Mouse (Mus musculus): ENCODE data around the gene Psen2.

Gene Psen2

GRCm38 (mm10) chr1:180248593-180249146 is 14.6 kb downstream of the Psen2 start:
- peak; percentile 29 for DNase-seq (ENCODE audit: low read depth)

DNA sequence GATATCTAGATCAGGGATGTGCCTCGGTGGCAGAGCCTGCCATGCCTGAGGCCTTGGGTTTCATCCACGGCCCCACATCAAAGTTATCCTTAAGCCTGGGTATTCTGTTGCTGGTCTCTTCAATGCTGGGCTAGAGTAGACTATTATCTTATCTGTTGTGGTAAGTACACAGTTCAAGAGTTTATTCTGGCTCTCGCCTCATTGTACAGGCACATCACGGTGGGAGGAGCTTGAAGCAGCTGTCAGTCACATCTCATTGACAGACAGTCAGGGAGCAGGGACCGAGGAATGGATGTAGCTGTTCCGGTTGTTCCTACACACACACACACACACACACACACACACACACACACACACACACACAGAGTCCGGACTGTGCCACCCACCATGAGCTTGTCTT is 15.3 kb downstream of the Psen2 start:
- no peak for DNase-seq (ENCODE audit: low read depth)

- no peak for DNase-seq (ENCODE audit: low read depth)
Measured at GRCm38 (mm10) chr1:180245741-180246507, 17.3 kb downstream of the Psen2 start.

GRCm38 (mm10) chr1:180231729-180232128 is 31.5 kb downstream of the Psen2 start:
- no peak for DNase-seq (ENCODE audit: low read depth)

GRCm38 (mm10) chr1:180230580-180230979 is 32.7 kb downstream of the Psen2 start:
- DNase-seq (ENCODE audit: low read depth), result peak; percentile 76

- DNase-seq (ENCODE audit: low read depth), result no peak
Measured at GRCm38 (mm10) chr1:180229906-180230305, 33.3 kb downstream of the Psen2 start.

DNA sequence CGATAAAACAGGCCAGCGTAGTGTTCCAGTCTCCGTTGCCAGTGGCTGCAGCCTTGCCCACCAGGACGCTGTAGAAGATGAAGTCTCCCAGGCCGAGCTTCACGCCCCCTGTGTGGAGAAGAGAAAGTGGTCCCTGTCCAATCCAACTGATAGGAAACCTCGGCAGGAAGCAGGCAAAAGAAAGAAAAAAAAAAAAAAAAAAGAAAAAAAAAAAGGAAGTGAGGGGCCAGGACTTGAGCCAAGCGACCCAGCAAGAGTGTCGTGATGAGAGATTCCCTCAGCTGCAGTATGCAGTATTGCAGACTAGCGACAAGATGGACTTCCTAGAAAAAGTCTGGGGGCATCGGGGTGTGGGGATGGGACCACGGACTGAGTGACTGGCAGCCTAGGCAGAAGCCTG is 34.4 kb downstream of the Psen2 start:
- DNase-seq (ENCODE audit: low read depth), result no peak

DNA sequence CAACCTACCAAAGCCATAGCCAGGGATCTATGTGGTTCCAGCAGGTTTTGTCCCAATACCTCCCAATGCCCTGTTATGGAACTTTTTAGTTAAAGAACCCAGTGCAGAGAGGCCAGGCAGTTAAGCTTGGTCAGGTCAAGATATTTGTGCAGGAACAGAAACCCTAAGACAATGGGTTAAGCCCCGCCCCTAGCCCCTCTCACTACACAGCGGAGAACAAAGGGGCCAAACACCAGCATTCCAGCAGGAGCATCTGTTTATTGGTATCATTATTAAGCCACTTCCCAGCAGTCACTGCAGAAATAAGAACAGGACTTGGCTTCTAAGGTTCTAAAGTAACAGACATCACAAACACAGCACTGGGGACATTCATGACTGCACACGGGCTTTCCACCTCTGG is 36.5 kb downstream of the Psen2 start:
- DNase-seq (ENCODE audit: low read depth), result no peak

GRCm38 (mm10) chr1:180226221-180226713 is 37.0 kb downstream of the Psen2 start:
- DNase-seq (ENCODE audit: low read depth), result peak; percentile 80

DNA sequence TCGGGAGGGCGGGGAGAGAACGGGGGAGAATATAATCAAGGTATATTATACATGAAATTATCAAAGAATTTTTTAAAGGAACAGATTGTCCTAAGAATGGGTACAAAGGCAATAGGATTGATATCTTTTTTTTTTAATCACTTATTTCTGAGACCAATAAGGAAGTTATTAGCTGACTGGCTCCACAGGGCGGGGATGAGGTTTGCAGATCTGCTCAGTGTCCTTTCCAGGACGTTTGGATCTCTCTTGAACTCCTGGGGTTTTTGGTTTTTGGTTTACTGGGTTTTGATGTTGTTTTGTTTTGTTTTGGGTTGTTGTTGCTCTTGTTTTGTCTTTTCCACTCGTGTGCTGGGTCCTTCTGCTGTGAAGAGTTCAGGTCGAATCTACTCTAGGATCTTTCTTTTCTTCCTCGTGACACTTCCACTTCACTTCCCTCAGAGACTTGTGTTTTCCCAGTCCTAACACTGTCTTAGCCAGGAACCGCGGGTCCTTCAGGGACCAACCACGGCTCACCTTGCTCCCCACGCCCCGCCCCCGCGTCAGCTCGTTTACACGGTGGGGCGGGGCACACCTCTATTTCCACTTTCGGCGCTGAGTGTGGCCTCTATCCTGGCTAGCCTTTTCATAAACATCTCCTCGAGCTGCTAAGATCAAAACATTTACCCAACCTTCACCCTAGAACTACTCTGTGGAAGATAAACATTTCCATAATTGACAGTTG is 37.6 kb downstream of the Psen2 start:
- DNase-seq (ENCODE audit: low read depth), result peak; percentile 80

DNA sequence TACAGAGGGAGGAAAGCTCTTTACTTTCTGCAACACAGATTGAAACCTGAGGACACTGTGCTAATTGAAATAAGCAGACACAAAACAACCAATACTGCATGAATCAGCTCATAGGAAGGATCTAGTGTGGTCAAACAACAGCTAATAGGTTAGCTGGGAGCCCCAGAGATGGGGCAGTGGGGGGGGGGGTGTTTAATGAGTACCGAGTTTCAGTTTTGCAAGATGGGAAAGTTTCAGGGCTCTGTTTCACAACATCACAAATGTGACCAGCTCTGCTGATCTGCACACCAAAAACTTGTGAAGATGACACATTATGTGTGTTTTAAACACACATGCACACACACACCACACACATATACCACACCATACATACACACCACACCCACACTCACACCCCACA is 41.2 kb downstream of the Psen2 start:
- DNase-seq (ENCODE audit: low read depth), result no peak

DNA sequence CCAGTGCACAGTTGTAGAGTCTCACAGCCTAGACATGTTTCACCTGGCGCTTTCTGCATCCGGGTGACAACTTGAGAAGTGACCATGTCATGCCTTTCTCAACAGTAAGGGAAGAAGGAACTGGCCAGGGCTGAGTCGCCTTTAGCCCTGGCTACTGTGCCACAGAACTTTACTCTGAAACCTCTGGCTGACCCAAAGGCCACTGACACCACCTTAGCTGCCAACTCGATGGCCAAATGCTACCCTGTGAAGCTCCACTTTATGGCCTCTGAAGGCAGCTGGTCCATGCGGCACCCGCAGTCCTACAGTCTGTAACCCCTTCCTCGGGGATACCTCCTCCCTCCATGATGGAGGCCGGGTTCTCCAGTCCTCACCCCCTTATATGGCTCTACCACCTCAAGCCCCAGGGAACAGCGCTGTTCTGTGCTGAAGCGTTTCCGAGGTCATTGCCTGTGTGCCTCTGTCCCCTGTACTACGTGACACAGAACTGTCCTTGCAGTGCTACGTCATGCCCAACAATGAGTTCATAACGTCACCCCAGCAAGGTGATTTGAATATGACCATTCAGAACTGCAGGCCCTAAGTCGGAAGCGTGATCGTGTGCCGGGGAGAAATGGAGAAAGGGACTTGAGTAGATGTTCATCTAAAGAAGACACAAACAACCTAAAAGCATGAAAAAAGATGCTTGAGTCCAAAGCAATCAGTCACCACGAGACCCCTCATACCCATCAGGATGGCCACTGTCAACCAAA is 42.3 kb downstream of the Psen2 start:
- DNase-seq (ENCODE audit: low read depth), result no peak

DNA sequence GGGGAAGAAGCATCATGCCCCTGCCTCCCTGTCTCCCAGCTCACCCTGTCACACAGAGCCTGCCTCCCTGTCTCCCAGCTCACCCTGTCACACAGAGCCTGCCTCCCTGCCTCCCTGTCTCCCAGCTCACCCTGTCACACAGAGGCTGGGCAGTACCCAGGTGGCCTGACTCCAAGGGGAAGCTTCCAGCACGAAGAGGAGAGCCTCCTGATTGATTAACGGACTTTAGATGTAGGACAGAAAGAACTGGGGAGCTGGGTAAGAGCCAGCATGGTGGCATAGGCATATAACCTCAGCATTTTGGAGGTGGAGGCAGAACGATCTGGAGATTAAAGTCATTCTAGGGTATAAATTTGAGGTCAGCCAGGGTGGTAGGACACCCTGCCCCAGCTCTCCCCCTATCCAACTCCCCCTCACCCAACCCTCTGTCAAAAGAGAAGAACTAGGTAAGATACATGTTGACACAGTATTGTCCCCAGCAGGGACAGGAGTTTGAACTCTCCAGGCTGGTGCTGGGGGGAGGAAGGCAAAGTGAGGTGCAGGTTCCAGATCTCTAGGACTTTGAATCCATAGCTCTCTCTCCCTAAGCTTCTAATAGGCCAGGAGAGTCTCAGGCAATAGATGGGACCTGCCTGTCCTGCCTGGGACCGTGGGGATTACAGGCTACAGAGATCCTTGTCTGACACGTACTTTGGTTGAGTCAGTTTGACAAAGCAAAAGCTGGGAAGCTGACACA is 46.5 kb downstream of the Psen2 start:
- DNase-seq (ENCODE audit: low read depth), result no peak

DNA sequence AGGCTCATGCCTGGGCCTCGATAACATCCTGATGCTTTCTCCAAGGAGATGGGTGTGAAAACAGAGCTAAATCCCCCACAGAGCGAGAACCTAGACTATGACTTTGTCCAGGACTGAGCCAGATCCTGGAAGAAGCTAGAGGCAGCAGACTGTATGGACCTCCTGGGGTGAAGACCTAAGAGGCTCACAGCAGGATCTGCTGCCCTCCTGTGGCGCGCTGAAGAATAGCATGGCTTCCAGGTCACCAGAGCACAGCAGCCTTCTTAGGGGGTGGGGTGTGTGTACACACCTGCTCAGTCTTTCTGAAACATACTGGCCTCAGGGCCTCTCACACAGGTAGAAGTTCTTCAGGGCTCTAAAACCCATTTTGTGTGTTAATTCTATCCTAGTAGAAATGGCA is 48.2 kb downstream of the Psen2 start:
- peak; percentile 82 for DNase-seq (ENCODE audit: low read depth)

DNA sequence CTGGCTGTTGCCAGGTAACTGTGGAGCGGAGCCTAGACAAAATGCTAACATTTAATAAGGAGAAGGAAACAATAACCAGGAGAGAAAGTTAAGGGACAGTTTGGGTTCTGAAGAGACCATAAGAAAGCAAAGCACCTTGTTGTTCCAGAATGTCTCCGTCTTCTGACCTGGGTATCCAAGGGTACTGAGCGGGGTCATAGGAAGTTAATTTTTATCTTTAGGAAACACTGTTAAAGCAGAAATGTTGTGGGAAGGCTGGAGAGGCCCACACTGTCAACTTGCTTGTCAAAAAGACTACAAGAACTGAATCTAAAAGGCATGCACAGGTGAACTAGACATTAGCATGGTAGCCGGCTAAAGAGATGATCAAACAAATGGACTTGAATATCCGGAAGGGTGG is 50.3 kb downstream of the Psen2 start:
- DNase-seq (ENCODE audit: low read depth), result no peak

GRCm38 (mm10) chr1:180210781-180211271 is 52.4 kb downstream of the Psen2 start:
- no peak for DNase-seq (ENCODE audit: low read depth)

DNA sequence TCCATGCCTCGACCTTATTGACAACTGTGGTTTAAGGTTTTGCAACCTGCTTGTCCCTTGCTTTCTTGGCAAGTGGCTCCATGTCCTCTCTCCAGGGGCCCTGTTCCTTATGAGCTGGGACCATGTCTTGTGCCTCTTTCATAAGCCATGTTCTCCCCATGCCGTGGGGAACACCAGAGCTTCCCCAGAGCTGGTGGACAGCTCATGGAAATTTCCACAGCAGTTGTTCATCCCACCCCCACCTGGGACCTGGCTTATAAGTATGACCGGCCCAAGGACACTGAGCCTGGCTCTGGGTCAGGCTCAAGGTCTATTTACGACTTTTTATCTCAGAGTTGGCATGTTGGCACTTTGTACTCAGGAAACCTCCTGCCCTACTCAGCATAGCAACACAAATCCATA is 53.2 kb downstream of the Psen2 start:
- no peak for DNase-seq (ENCODE audit: low read depth)

GRCm38 (mm10) chr1:180208370-180208769 is 54.9 kb downstream of the Psen2 start:
- no peak for DNase-seq (ENCODE audit: low read depth)

DNA sequence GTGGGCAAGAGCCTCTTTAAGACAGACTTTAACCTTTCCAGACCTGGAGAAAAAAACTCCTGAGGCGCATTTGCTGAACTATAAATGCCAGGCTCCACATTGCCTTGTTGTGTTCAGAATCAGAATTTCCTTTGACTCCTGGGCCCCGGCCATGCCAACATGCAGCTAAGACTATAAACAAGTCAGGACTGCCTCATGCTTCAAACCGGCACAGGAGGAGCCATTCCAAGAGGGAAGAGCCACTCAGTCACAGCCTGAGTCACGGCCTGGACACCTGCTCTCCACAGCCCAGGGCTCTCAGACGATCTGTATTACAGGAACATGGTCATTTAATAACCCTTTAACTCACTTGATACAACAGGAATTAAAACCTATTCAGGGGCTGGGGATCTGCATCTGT is 62.5 kb downstream of the Psen2 start:
- no peak for DNase-seq (ENCODE audit: low read depth)

DNA sequence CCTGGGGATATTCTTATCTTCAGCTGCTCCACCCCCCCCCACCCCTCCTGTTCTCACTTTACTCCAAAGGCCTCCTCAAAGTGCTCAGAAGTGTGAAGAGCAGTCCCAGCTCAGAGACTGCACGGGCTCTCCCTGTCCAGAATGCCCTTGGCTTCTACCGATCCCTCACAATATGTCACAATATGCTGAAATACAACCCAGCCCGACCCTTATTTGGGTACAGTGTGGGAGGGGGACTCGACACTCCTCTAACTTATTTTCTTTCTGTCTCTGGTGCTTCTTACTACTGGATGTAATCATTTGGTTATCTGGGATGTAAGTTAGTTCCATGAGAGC is 63.6 kb downstream of the Psen2 start:
- no peak for DNase-seq (ENCODE audit: low read depth)

- DNase-seq (ENCODE audit: low read depth), result peak; percentile 57
Measured at GRCm38 (mm10) chr1:180198959-180199714, 64.1 kb downstream of the Psen2 start, which contains the start of gene Coq8a. Coq8a (minus strand) TSS chr1:180199602.

Data from naive thymus-derived CD4-positive, alpha-beta T cell, adult 2 months (primary cell).